Mouse (Mus musculus) small intestine, adult 2 months (tissue): ENCODE results near the gene Ranbp10.

Experiments used
- CTCF ChIP-seq: fragments of 200-500 bp; IDR thresholded peaks from 2 replicates; pipeline ENCODE4 v1.5.1; 2012; ENCODE audit warnings: low read depth, mild to moderate bottlenecking, control low read depth, inconsistent platforms, low read length, moderate library complexity, mixed read lengths; ENCODE audit not compliant: insufficient replicate concordance, insufficient read length; ENCODE audit errors: extremely low read depth
- POLR2A ChIP-seq: fragments of 200-500 bp; IDR thresholded peaks from 2 replicates; pipeline ENCODE4 v1.6.1; 2012; ENCODE audit warnings: low read depth, mild to moderate bottlenecking, control low read depth, inconsistent platforms, low read length, moderate library complexity

DNA sequence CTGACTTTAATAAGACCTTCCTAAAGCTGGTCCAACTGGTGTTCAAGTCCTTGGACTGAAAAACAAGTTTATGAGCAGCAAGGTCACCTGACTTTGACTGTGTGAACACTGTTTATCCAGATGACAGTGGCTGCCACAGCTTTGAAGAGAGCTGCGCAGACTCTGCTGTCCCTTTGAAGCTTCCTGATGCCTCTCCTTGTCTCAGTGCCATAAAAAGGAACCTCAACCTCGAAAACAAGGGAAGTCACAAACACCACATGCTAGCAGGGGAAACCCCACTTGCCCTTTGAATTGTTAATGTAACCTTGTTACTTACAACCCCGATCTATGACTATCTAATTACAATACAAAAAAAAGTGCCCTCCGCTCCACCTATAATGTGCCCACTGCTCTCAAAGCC lies 1.6 kb downstream of the Ranbp10 start:
- TF ChIP-seq CTCF (no peak), POLR2A (no peak)
